Mouse (Mus musculus) thymus, adult 2 months (tissue): ENCODE data around the gene Dchs2.

Source experiments
- CTCF ChIP-seq: fragments of 200-500 bp; IDR thresholded peaks from 2 replicates; pipeline ENCODE4 v1.5.1; 2012; ENCODE audit warnings: mild to moderate bottlenecking, control low read depth, low read length, moderate library complexity, borderline replicate concordance; ENCODE audit not compliant: control insufficient read depth, poor library complexity, insufficient read depth; ENCODE audit errors: extremely low read depth
- POLR2A ChIP-seq: fragments of 200-500 bp; IDR thresholded peaks from 2 replicates; pipeline ENCODE4 v1.6.1; 2012; ENCODE audit warnings: mild to moderate bottlenecking, low read length, control low read depth, moderate library complexity; ENCODE audit not compliant: control insufficient read depth, poor library complexity, insufficient read depth; ENCODE audit errors: extremely low read depth

DNA sequence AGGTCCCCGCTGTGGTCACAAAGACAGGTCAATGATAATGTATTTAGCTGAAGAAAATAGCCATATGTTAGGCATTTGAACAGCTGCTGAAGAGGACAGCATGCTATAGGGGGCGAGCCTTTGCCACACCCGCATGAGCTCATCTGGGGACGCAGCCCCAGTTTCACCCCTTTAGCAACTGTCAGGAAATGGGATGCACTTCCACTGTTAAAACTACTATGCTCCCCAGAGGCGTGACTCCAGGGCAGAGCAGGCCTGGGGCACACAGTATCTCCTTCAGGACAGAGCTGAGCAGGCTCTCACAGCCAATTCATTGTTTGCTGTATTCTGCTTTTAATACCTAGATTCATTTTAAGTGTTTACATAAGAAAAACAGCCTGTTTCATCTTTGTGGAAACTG lies 84.2 kb downstream of the Dchs2 start:
- TF ChIP-seq POLR2A, result no peak
- TF ChIP-seq CTCF, result no peak
